Mouse (Mus musculus) midbrain, postnatal 0 days (tissue): ENCODE data around the gene Paqr8. TPM values are rescaled to one million over a fixed set of nuclear protein-coding genes. Genes with fewer than 3 reads are reported as not detected.

Experiments used
- ATAC-seq: fragments of 200-750 bp; cut with Nextera tagmentation; 2 replicates; pipeline ENCODE4 v1.8.0; 2017; ENCODE audit warnings: moderate number of reproducible peaks, mild to moderate bottlenecking, moderate TSS enrichment, moderate library complexity; ENCODE audit not compliant: low FRiP score
- DNase-seq: peaks from one replicate; pipeline ENCODE4 v3.0.0-alpha.2; 2015; ENCODE audit warnings: low spot score
- H3K27ac ChIP-seq: fragments of 300-500 bp; sonication (generic); 2 replicates; pipeline ENCODE4 v1.5.1; 2014; ENCODE audit warnings: low read depth, mild to moderate bottlenecking, low read length, mixed read lengths
- H3K27me3 ChIP-seq: fragments of 300-500 bp; sonication (generic); 2 replicates; pipeline ENCODE4 v1.6.1; 2014; ENCODE audit warnings: low read length, control low read depth, mixed read lengths; ENCODE audit not compliant: insufficient read depth
- H3K36me3 ChIP-seq: fragments of 300-500 bp; sonication (generic); 2 replicates; pipeline ENCODE4 v1.6.1; 2014; ENCODE audit warnings: low read length, control low read depth, mixed read lengths; ENCODE audit not compliant: insufficient read depth
- H3K4me1 ChIP-seq: fragments of 300-500 bp; sonication (generic); 2 replicates; pipeline ENCODE4 v1.6.1; 2014; ENCODE audit warnings: mild to moderate bottlenecking, control low read depth, antibody characterized with exemption, low read length, mixed read lengths; ENCODE audit not compliant: insufficient read depth
- H3K4me2 ChIP-seq: fragments of 300-500 bp; sonication (generic); 2 replicates; pipeline ENCODE4 v1.6.1; 2014; ENCODE audit warnings: low read depth, mild to moderate bottlenecking, low read length, mixed read lengths; ENCODE audit not compliant: poor library complexity, severe bottlenecking
- H3K4me3 ChIP-seq: fragments of 300-500 bp; sonication (generic); 2 replicates; pipeline ENCODE4 v1.5.1; 2014; ENCODE audit warnings: low read depth, mild to moderate bottlenecking, low read length, moderate library complexity
- H3K9ac ChIP-seq: fragments of 300-500 bp; sonication (generic); replicated peaks from 2 replicates; pipeline ENCODE4 v1.6.1; 2014; ENCODE audit warnings: mild to moderate bottlenecking, low read length, moderate library complexity, mixed read lengths; ENCODE audit not compliant: poor library complexity, severe bottlenecking
- H3K9me3 ChIP-seq: fragments of 300-500 bp; sonication (generic); 2 replicates; pipeline ENCODE4 v1.6.1; 2016; ENCODE audit warnings: low read length, control low read depth
- CTCF ChIP-seq: IDR thresholded peaks from 2 replicates; pipeline ENCODE4 v1.5.1; 2016; ENCODE audit warnings: antibody characterized with exemption, mild to moderate bottlenecking
- WGBS: fragments of 180-500 bp; shearing (Covaris S2); extraction: QIAGEN DNeasy Blood & Tissue Kit; methylation state at CpG from one replicate; pipeline ENCODE4 v1.1.7; 2014; 5-methylcytosine and 5-hydroxymethylcytosine counted together
- polyA plus RNA-seq: library from polyadenylated mRNA; unstranded; fragments of >200 nt; fragmentation: Nextera tagmentation; extraction: Ambion mirVana; gene quantifications from 2 replicates; pipeline ENCODE4 v1.2.1, GENCODE M21; 2015
- total RNA-seq: library from RNA; depleted of rRNA; stranded (reverse); fragments of >200 nt; gene quantifications from 2 replicates; pipeline ENCODE4 v1.2.3, GENCODE M21; 2014

Paqr8 gene
- total and polyA plus RNA-seq, 2 experiments from 2014 or later = 32.5 to 144 TPM

DNA sequence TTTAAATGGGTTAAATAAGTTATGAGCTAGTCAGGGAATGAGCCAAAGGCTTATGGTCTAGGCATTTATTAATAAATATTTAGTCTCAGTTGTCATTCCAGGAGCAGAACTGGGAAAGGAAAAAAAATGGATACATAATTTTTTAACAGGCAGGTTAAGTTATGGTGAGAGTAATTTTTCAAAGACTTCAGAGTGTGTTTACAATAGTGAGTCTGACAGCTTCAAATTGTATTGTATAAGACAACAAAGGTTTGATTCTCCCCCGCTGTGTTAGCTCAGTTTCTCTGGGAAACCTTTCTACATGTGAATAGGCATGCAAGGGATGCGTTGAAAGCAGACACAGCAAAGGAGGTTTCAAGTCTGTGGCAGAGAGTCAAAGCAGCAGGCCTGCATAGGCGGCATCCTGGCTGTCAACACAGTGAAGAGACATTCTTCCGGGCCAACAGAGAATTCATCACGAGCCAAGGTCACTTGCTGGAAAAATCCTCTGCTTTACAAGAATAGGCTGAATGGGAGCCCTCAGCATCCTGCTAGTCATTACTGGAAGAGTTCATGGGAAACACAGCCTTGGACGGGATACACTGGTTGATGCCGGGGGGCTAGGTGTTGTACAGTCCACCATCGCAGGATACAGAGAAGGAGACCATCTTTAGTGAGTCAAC lies 23.0 kb upstream of the Paqr8 start:
- ATAC-seq (peak; percentile 76), DNase-seq (peak; percentile 86)
- Histone ChIP-seq H3K4me2 (no peak overlapping the region), H3K27me3 (no peaks in the 10 kb centered on the region), H3K4me1 (peaks cover 7% of the 10 kb centered on the region; the same call in 1 of the 2 replicates), H3K9me3 (no peaks in the 10 kb centered on the region), H3K9ac (no peak overlapping the region), H3K4me3 (no peak overlapping the region), H3K36me3 (no peaks in the 10 kb centered on the region), H3K27ac (peak overlapping the region; percentile 26; the same call in 1 of the 2 replicates)
- TF ChIP-seq CTCF = no peak
- WGBS = 13% methylated on average over 8 of the region's 8 CpGs

DNA sequence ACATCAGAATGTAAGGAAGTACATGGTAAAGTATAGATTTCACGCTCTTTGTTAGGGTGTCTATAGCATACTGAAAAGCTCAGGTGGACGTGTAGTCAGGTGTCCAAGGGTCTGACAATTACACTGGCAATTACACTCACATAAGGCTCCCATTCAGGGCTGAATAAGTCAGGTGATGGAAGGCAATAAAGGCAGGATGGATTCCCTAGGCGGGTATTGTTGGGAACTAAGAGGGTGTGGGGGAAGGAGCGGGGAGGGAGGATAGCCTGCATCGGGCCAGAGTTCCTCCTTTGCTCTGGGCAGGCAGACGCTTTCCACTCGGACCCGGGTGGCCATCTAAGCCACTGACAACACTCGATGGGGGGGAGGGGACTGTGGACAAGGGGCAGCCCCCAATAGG lies 22.4 kb upstream of the Paqr8 start:
- H3K9ac ChIP-seq = no peak overlapping the region
- no peaks in the 10 kb centered on the region for H3K9me3 ChIP-seq
- H3K36me3 ChIP-seq = no peaks in the 10 kb centered on the region
- DNase-seq = no peak
- H3K27me3 ChIP-seq = no peaks in the 10 kb centered on the region
- peak overlapping the region; percentile 26; the same call in 1 of the 2 replicates for H3K27ac ChIP-seq
- H3K4me2 ChIP-seq = no peak overlapping the region
- H3K4me3 ChIP-seq = no peak overlapping the region
- TF ChIP-seq CTCF = no peak
- ATAC-seq = peak; percentile 20; the same call in 1 of the 2 replicates
- peaks cover 7% of the 10 kb centered on the region; the same call in 1 of the 2 replicates for H3K4me1 ChIP-seq
- WGBS = 32% methylated on average over 9 of the region's 9 CpGs

DNA sequence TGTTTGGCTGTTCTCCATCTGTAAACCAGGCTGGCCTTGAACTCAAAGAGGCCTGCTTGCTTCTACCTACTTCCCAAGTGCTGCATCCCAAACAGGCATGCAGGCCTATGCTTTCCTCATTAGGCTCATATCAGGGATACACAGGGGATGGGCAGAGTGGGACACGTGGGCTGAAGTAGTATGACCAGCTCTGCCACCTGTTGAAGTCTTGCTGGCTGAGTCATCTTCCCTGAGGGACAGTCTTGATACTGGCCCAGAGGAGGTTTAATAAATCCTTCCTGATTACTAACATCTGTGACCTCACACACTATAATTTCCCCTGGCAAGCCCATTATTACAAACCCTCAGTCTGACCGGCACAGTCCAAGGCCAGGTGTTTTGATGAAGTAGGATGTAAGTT lies 19.5 kb upstream of the Paqr8 start:
- ATAC-seq (no peak), DNase-seq (no peak)
- H3K27me3 ChIP-seq = no peaks in the 10 kb centered on the region
- no peak overlapping the region for H3K4me3 ChIP-seq
- H3K36me3 ChIP-seq = no peaks in the 10 kb centered on the region
- no peak for TF ChIP-seq CTCF
- H3K27ac ChIP-seq = no peak overlapping the region
- 91% methylated on average over 2 of the region's 2 CpGs for WGBS
- no peaks in the 10 kb centered on the region for H3K9me3 ChIP-seq
- H3K4me1 ChIP-seq = peaks cover 7% of the 10 kb centered on the region; the same call in 1 of the 2 replicates
- no peak overlapping the region for H3K4me2 ChIP-seq
- no peak overlapping the region for H3K9ac ChIP-seq

GRCm38 (mm10) chr1:20872496-20872895 lies 17.9 kb upstream of the Paqr8 start:
- H3K4me2 ChIP-seq = no peak overlapping the region
- DNase-seq (no peak), ATAC-seq (no peak)
- no peaks in the 10 kb centered on the region for H3K36me3 ChIP-seq
- peaks cover 5% of the 10 kb centered on the region; the same call in 1 of the 2 replicates for H3K4me1 ChIP-seq
- no peak overlapping the region for H3K27ac ChIP-seq
- no peak for TF ChIP-seq CTCF
- H3K27me3 ChIP-seq = no peaks in the 10 kb centered on the region
- WGBS = 87% methylated on average over 5 of the region's 5 CpGs
- no peaks in the 10 kb centered on the region for H3K9me3 ChIP-seq
- no peak overlapping the region for H3K4me3 ChIP-seq
- H3K9ac ChIP-seq = no peak overlapping the region

GRCm38 (mm10) chr1:20874061-20874460 lies 16.3 kb upstream of the Paqr8 start:
- Histone ChIP-seq H3K27ac (no peak overlapping the region), H3K9me3 (no peaks in the 10 kb centered on the region), H3K9ac (no peak overlapping the region), H3K4me1 (no peaks in the 10 kb centered on the region), H3K36me3 (no peaks in the 10 kb centered on the region), H3K4me2 (no peak overlapping the region), H3K27me3 (no peaks in the 10 kb centered on the region), H3K4me3 (no peak overlapping the region)
- DNase-seq = no peak
- TF ChIP-seq CTCF = no peak
- ATAC-seq = no peak
- whole genome bisulfite sequencing = 94% methylated on average over 6 of the region's 6 CpGs

DNA sequence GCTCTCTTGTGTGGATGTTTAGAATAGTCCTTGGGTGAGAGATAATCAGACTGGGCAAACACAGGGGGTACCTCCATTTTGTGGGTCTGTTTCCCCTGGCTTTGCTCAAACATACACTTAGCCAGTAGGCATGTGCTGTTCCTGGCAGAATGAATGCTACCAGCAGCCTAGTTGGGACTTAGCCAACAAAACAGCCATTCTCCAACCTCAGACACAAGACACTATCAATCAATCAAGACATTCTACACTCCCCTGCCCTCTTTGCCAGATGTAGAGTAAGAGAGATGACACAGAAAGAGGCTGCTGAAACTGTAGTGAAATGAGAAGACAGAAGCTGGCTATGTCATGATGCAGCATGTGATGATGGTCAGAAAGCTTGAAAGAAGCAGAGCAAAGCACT lies 13.1 kb upstream of the Paqr8 start:
- no peak for TF ChIP-seq CTCF
- no peak for ATAC-seq
- Histone ChIP-seq H3K36me3 (no peaks in the 10 kb centered on the region), H3K9ac (no peak overlapping the region), H3K9me3 (no peaks in the 10 kb centered on the region), H3K27me3 (no peaks in the 10 kb centered on the region), H3K4me3 (no peak overlapping the region), H3K4me1 (no peaks in the 10 kb centered on the region), H3K27ac (no peak overlapping the region), H3K4me2 (no peak overlapping the region)
- DNase-seq = peak; percentile 36
